Mouse (Mus musculus): ENCODE measurements around the gene Emp3. TPM values are rescaled to one million over a fixed set of nuclear protein-coding genes. Genes with fewer than 3 reads are reported as not detected.
"Not testable (repeated sequence)": the region's sequence is repeated elsewhere in the genome, so short reads cannot be mapped to it uniquely, and the experiment has no call there.

Gene Emp3
- polyA plus RNA-seq, 1 experiment from 2014 or later: 27.3 TPM

GRCm38 (mm10) chr7:45880531-45880930, 40.7 kb downstream of the Emp3 start:
- no peak for ATAC-seq
- Histone ChIP-seq H3K4me3 (replicated peaks) (no peak overlapping the region), H3K4me2 (replicated peaks) (no peak overlapping the region), H3K36me3 (peaks cover 94% of the 10 kb centered on the region), H3K9me3 (no peaks in the 10 kb centered on the region), H3K27me3 (no peaks in the 10 kb centered on the region), H3K27ac (no peak overlapping the region), H3K4me1 (replicated peaks) (no peaks in the 10 kb centered on the region), H3K9ac (replicated peaks) (no peak overlapping the region)
- WGBS: 97% methylated on average over 4 of the region's 4 CpGs

DNA sequence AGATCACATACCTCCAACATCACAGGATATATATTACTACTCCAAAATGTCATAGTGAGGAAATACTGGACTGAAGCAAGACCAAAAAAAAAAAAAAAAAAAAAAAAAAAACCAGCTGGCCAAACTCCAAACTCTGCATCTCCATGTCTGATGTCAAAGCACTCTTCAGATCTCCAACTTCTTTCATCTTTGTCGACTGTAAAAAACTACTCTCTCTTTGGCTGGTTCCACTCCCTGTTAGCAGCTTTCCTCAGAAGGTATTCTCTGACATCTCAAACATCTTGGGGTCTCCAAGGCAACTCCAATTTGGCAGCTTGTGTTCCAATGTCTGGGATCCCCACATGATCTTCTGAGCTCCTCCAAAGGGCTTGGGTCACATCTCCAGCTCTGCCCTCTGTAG, 42.9 kb downstream of the Emp3 start, which contains the start of gene Grin2d:
Gene Grin2d, minus strand, starts transcription at position 101 of the 400 bp plus-strand sequence.
- peaks cover 85% of the 10 kb centered on the region for H3K36me3 ChIP-seq
- 94% methylated on average over 1 of the region's 1 CpGs for WGBS
- not testable (repeated sequence) for H3K27ac ChIP-seq; H3K9ac ChIP-seq (replicated peaks); H3K27me3 ChIP-seq; H3K9me3 ChIP-seq; H3K4me3 ChIP-seq (replicated peaks); H3K4me2 ChIP-seq (replicated peaks); ATAC-seq
- peaks cover 18% of the 10 kb centered on the region for H3K4me1 ChIP-seq (replicated peaks)

GRCm38 (mm10) chr7:45876895-45877294, 44.3 kb downstream of the Emp3 start:
- Histone ChIP-seq H3K4me3 (replicated peaks) (no peak overlapping the region), H3K4me2 (replicated peaks) (no peak overlapping the region), H3K36me3 (peaks cover 71% of the 10 kb centered on the region), H3K4me1 (replicated peaks) (peaks cover 18% of the 10 kb centered on the region), H3K9me3 (no peaks in the 10 kb centered on the region), H3K27me3 (0 out of 2 replicates have a peak, but pooled peaks cover 1% of the 10 kb centered on the region), H3K9ac (replicated peaks) (no peak overlapping the region), H3K27ac (no peak overlapping the region)
- ATAC-seq: no peak
- 95% methylated on average over 7 of the region's 7 CpGs for WGBS

DNA sequence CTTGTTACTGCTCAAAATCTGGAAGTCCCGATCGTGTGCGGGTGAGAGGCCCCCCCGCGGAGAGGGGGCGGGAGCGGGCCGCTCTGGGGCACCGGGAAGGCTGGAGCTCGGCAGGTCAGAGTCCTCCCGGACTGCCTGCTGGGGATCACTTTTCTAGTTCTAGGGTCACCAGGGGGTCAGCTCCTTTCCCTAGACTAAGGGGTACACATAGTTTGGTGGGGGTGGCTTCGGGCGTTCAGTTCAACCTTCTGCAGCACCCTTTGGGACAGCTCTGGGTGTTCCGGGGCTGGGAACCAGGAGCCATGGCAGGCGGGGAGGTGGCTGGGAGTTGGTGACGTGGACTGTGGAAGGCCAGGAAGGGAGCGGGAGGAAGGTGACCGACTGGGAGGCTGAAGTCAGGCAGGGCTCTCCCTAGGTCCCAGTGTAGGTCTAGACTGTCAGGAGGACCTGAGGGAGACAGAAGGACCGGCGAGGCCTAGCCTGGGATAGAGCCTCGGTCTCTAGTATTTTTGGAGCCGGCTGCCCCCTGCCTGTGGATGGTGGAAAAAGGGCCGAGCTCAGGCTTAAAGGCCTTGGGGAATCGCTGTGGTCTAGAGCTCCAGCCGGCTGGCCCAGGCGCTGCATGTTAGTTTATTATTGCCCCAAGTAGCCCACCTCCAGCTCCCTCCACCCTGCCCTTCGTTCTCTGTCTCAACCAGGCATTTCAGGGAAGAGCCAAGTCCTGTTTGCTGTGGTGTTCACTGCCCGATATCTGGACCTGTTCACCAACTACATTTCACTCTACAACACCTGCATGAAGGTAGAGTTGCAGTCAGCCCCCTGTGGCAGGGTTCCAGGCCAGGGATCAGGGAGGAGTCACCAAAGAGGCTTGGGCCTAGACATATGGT, 47.9 kb downstream of the Emp3 start:
- peak overlapping the region; percentile 90 for H3K4me3 ChIP-seq (replicated peaks)
- peak overlapping the region; percentile 97 for H3K9ac ChIP-seq (replicated peaks)
- 2% methylated on average over 27 of the region's 28 CpGs for WGBS
- peaks cover 36% of the 10 kb centered on the region for H3K36me3 ChIP-seq
- H3K4me2 ChIP-seq (replicated peaks): peak overlapping the region; percentile 76
- peak overlapping the region; percentile 85 for H3K27ac ChIP-seq
- H3K9me3 ChIP-seq: no peaks in the 10 kb centered on the region
- H3K4me1 ChIP-seq (replicated peaks): peaks cover 50% of the 10 kb centered on the region
- ATAC-seq: peak; percentile 40
- H3K27me3 ChIP-seq: peaks cover 34% of the 10 kb centered on the region

GRCm38 (mm10) chr7:45872624-45873023, 48.6 kb downstream of the Emp3 start, which contains the start of gene Kdelr1:
Gene Kdelr1 (plus strand): TSS chr7:45872772.
- peaks cover 56% of the 10 kb centered on the region for H3K4me1 ChIP-seq (replicated peaks)
- H3K9ac ChIP-seq (replicated peaks): peak within 1 kb of the TSS; percentile 97
- WGBS: 1% methylated on average over 18 of the region's 18 CpGs
- H3K36me3 ChIP-seq: peaks cover 31% of the 10 kb centered on the region
- peaks cover 41% of the 10 kb centered on the region for H3K27me3 ChIP-seq
- ATAC-seq: peak; percentile 59
- H3K4me3 ChIP-seq (replicated peaks): peak within 1 kb of the TSS; percentile 90
- no peaks in the 10 kb centered on the region for H3K9me3 ChIP-seq
- peak within 1 kb of the TSS; percentile 85 for H3K27ac ChIP-seq
- H3K4me2 ChIP-seq (replicated peaks): peak within 1 kb of the TSS; percentile 76

GRCm38 (mm10) chr7:45870282-45871058, 50.7 kb downstream of the Emp3 start:
- peak overlapping the region; percentile 74 for H3K9ac ChIP-seq (replicated peaks)
- peak overlapping the region; percentile 56; the same call in 1 of the 2 replicates for H3K27ac ChIP-seq
- peak; percentile 12; the same call in 1 of the 2 replicates for ATAC-seq
- peaks cover 49% of the 10 kb centered on the region for H3K27me3 ChIP-seq
- peak overlapping the region; percentile 45 for H3K4me3 ChIP-seq (replicated peaks)
- H3K4me2 ChIP-seq (replicated peaks): peak overlapping the region; percentile 76
- peaks cover 69% of the 10 kb centered on the region for H3K4me1 ChIP-seq (replicated peaks)
- WGBS: 2% methylated on average over 29 of the region's 30 CpGs
- H3K36me3 ChIP-seq: peaks cover 12% of the 10 kb centered on the region
- no peaks in the 10 kb centered on the region for H3K9me3 ChIP-seq

DNA sequence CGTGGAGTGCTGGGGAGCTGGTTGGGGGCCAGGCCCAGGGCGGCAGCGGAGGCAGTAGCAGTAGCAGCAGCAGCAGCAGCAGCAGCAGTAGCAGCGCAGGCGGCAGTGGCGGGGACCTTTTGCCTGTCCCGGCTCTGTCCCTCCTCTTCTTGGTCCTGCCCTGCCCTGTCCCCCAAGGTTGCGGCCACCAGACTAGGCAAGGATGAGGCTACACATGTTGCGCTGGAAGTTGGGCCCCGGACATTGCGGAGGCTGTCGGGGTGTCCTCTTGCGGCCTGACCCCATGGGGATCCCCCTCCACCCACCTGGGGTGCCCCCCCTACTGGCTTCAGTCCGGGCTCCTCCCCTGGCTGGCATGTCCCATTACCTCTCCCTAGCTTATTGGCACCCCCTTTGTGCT, 51.4 kb downstream of the Emp3 start:
- peaks cover 65% of the 10 kb centered on the region for H3K4me1 ChIP-seq (replicated peaks)
- no peak overlapping the region for H3K27ac ChIP-seq
- H3K9ac ChIP-seq (replicated peaks): peak overlapping the region; percentile 74
- peaks cover 49% of the 10 kb centered on the region for H3K27me3 ChIP-seq
- H3K4me2 ChIP-seq (replicated peaks): peak overlapping the region; percentile 76
- no peak for ATAC-seq
- H3K4me3 ChIP-seq (replicated peaks): peak overlapping the region; percentile 45
- no peaks in the 10 kb centered on the region for H3K9me3 ChIP-seq
- peaks cover 8% of the 10 kb centered on the region; the same call in 1 of the 2 replicates for H3K36me3 ChIP-seq
- WGBS: 2% methylated on average over 14 of the region's 14 CpGs

GRCm38 (mm10) chr7:45869107-45869670, 52.0 kb downstream of the Emp3 start:
- peak overlapping the region; percentile 45 for H3K4me3 ChIP-seq (replicated peaks)
- H3K27ac ChIP-seq: no peak overlapping the region
- H3K4me1 ChIP-seq (replicated peaks): peaks cover 59% of the 10 kb centered on the region

More at GRCm38 (mm10) chr7:45869107-45869670, 52.0 kb downstream of the Emp3 start:
- 13% methylated on average over 8 of the region's 8 CpGs for WGBS
- Histone ChIP-seq H3K36me3 (0 out of 2 replicates have a peak, but pooled peaks cover 2% of the 10 kb centered on the region), H3K9me3 (no peaks in the 10 kb centered on the region), H3K9ac (replicated peaks) (peak overlapping the region; percentile 74), H3K4me2 (replicated peaks) (peak overlapping the region; percentile 76), H3K27me3 (peaks cover 49% of the 10 kb centered on the region)
- no peak for ATAC-seq

Other genes starting within 250 kb of the Emp3 start
- 0.39 and 0.59 TPM in 2 replicates for gene Ntn5, start 237.4 kb downstream of the Emp3 start, polyA plus RNA-seq (2015; fragmentation: Nextera tagmentation; extraction: Ambion mirVana)
- gene Sec1, start 227.0 kb downstream of the Emp3 start, polyA plus RNA-seq (2015; fragmentation: Nextera tagmentation; extraction: Ambion mirVana): 0.17 and 0.31 TPM in 2 replicates
- 35.9 and 40.0 TPM in 2 replicates for gene Car11, start 221.6 kb downstream of the Emp3 start, polyA plus RNA-seq (2015; fragmentation: Nextera tagmentation; extraction: Ambion mirVana)
- gene Dbp, start 216.3 kb downstream of the Emp3 start, polyA plus RNA-seq (2015; fragmentation: Nextera tagmentation; extraction: Ambion mirVana): 3.4 and 4.0 TPM in 2 replicates
- gene Rpl18, start 205.9 kb downstream of the Emp3 start, polyA plus RNA-seq (2015; fragmentation: Nextera tagmentation; extraction: Ambion mirVana): 643 and 684 TPM in 2 replicates
- 24.3 and 27.1 TPM in 2 replicates for gene Sphk2, start 203.4 kb downstream of the Emp3 start, polyA plus RNA-seq (2015; fragmentation: Nextera tagmentation; extraction: Ambion mirVana)
- gene Fam83e, start 200.2 kb downstream of the Emp3 start, polyA plus RNA-seq (2015; fragmentation: Nextera tagmentation; extraction: Ambion mirVana): 1.0 and 1.3 TPM in 2 replicates
- gene Spaca4, start 195.6 kb downstream of the Emp3 start, polyA plus RNA-seq (2015; fragmentation: Nextera tagmentation; extraction: Ambion mirVana): not detected in 2 replicates
- 22.8 and 24.0 TPM in 2 replicates for gene Lmtk3, start 137.7 kb downstream of the Emp3 start, polyA plus RNA-seq (2015; fragmentation: Nextera tagmentation; extraction: Ambion mirVana)
- gene Sult2b1, start 136.7 kb downstream of the Emp3 start, polyA plus RNA-seq (2015; fragmentation: Nextera tagmentation; extraction: Ambion mirVana): 5.5 and 5.6 TPM in 2 replicates
- 362 and 363 TPM in 2 replicates for gene Cyth2, start 106.8 kb downstream of the Emp3 start, polyA plus RNA-seq (2015; fragmentation: Nextera tagmentation; extraction: Ambion mirVana)
- gene Kcnj14, start 96.6 kb downstream of the Emp3 start, polyA plus RNA-seq (2015; fragmentation: Nextera tagmentation; extraction: Ambion mirVana): 0.62 and 0.73 TPM in 2 replicates
- 39.9 and 41.7 TPM in 2 replicates for gene Grwd1, start 90.5 kb downstream of the Emp3 start, polyA plus RNA-seq (2015; fragmentation: Nextera tagmentation; extraction: Ambion mirVana)
- gene Kdelr1, start 48.6 kb downstream of the Emp3 start, polyA plus RNA-seq (2015; fragmentation: Nextera tagmentation; extraction: Ambion mirVana): 36.1 and 44.8 TPM in 2 replicates
- gene Grin2d, start 43.0 kb downstream of the Emp3 start, polyA plus RNA-seq (2015; fragmentation: Nextera tagmentation; extraction: Ambion mirVana): 1.2 and 1.3 TPM in 2 replicates
- gene Syngr4, start 24.7 kb downstream of the Emp3 start, polyA plus RNA-seq (2015; fragmentation: Nextera tagmentation; extraction: Ambion mirVana): 0.28 and 0.66 TPM in 2 replicates
- gene Tmem143, start 24.5 kb downstream of the Emp3 start, polyA plus RNA-seq (2015; fragmentation: Nextera tagmentation; extraction: Ambion mirVana): 5.9 and 6.7 TPM in 2 replicates
- 3.3 and 4.1 TPM in 2 replicates for gene Ccdc114, start 2.7 kb upstream of the Emp3 start, polyA plus RNA-seq (2015; fragmentation: Nextera tagmentation; extraction: Ambion mirVana)
- gene Abcc6, start 108.9 kb upstream of the Emp3 start, polyA plus RNA-seq (2015; fragmentation: Nextera tagmentation; extraction: Ambion mirVana): 0.26 and 0.41 TPM in 2 replicates
- 31.4 and 37.7 TPM in 2 replicates for gene Nomo1, start 112.3 kb upstream of the Emp3 start, polyA plus RNA-seq (2015; fragmentation: Nextera tagmentation; extraction: Ambion mirVana)
- gene Kcnj11, start 179.4 kb upstream of the Emp3 start, polyA plus RNA-seq (2015; fragmentation: Nextera tagmentation; extraction: Ambion mirVana): 1.1 and 1.5 TPM in 2 replicates

Data from midbrain, embryonic 13.5 days (tissue).